Mouse (Mus musculus) mouse embryonic stem cell (cell line): Measurements from ENCODE around the gene Atp1a1.

Experiments used
- in situ Hi-C, 2 experiments: fragments of 300-500 bp; cut with MboI; formaldehyde crosslinking; loops; 1 replicate in 1 of 2; 3 replicates in 1 of 2; pipeline ENCODE4 v1.14.3; 2019 to 2020; ENCODE audit warnings: low sequenced_read_pairs in 2 of 2, low pct_unique_long_range_greater_than_20kb in 1 of 2, mixed read lengths in 1 of 2; ENCODE audit not compliant: unreplicated experiment in 1 of 2

The Atp1a1 gene

GRCm38 (mm10) chr3:101598231-101598905 lies 6.1 kb downstream of the Atp1a1 start:
- in situ Hi-C loops = loop anchor here in 1 of 2 experiments (25.0 kb wide), 1 partner anchor 1461 kb away; no protein-coding TSS in a partner anchor

GRCm38 (mm10) chr3:101597317-101598096 lies 7.0 kb downstream of the Atp1a1 start:
- in situ Hi-C loops = loop anchor here in 1 of 2 experiments (25.0 kb wide), 1 partner anchor 1460 kb away; no protein-coding TSS in a partner anchor

GRCm38 (mm10) chr3:101596686-101597085 lies 7.8 kb downstream of the Atp1a1 start:
- in situ Hi-C loops = loop anchor here in 1 of 2 experiments (25.0 kb wide), 1 partner anchor 1459 kb away; no protein-coding TSS in a partner anchor

- in situ Hi-C loops = loop anchor here in 1 of 2 experiments (25.0 kb wide), 1 partner anchor 1459 kb away; no protein-coding TSS in a partner anchor
Observed at GRCm38 (mm10) chr3:101595866-101596630, 8.4 kb downstream of the Atp1a1 start.

DNA sequence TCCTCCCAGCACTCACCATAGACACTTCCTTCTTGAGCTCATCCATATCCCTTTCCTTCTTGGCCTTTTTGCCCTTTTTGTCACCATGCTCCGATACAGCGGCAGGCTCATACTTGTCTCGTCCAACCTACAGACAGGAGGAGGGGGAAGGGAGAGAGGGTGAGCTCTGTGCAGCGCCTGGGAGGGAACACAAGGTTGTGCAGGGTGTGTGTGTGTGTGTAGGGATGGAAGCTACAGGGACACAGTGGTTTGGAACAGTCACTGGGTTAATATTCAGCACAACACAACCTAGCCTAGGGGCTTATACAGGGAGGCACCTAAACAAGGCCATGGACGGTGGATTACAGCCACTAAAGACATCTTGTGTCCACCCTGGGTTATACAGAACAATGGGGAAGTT lies 9.5 kb downstream of the Atp1a1 start:
- in situ Hi-C loops = loop anchor here in 1 of 2 experiments (25.0 kb wide), 1 partner anchor 1458 kb away; no protein-coding TSS in a partner anchor

- in situ Hi-C loops = loop anchor here in 1 of 2 experiments (25.0 kb wide), 1 partner anchor 1456 kb away; no protein-coding TSS in a partner anchor
Observed at GRCm38 (mm10) chr3:101593266-101593651, 11.2 kb downstream of the Atp1a1 start.

DNA sequence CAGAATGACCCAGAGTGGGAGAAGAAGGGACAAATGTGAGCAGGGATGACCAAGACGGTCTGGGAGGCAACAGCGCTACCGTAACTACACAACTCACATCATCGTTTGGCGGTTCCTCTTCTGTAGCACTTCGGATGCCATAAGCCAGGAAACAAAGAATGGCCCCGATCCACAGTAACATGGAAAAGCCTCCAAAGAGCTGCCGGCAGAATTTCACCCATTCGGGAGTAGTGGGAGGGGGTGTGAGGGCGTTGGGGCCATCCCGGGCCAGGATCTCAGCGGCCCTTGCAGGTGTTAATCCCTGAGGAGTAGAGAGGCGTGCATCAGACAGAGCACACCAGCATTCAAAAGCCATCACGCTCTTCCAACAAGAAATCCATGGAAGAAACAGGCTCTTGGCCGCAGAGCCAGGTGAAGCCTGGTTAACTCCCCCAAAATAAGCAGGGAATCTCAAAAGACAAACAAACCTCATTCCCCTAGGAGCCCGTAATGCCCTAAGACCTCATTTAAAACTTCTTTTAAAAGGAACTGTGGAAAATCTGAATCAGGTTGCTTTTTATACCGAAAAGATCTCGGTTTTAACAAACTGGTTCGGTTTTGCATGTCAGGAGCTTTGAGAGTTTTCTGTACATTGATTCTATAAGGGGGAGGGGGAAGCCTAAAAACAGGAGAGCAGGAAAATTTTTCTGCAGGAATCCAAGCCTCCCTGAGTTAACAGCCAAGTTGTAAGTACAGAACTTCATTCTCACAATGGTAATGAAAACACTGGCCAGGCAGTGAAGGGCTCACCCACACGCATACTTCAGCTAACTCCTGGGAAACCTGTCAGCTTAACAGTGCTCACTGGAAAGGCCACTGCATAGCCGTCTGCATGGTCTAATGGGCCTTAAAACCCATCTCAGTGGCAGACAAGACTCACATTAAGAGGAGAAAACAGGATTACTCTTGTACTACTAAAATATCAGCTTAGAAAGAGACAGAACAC lies 11.9 kb downstream of the Atp1a1 start:
- in situ Hi-C loops = loop anchor here in 1 of 2 experiments (25.0 kb wide), 1 partner anchor 1455 kb away; no protein-coding TSS in a partner anchor

- in situ Hi-C loops = loop anchor here in 1 of 2 experiments (25.0 kb wide), 1 partner anchor 1453 kb away; no protein-coding TSS in a partner anchor
Observed at GRCm38 (mm10) chr3:101590380-101590779, 14.1 kb downstream of the Atp1a1 start.

- in situ Hi-C loops = loop anchor here in 1 of 2 experiments (25.0 kb wide), 1 partner anchor 1451 kb away; no protein-coding TSS in a partner anchor
Observed at GRCm38 (mm10) chr3:101588299-101588698, 16.2 kb downstream of the Atp1a1 start.

- in situ Hi-C loops = loop anchor here in 1 of 2 experiments (25.0 kb wide), 1 partner anchor 1449 kb away; no protein-coding TSS in a partner anchor
Observed at GRCm38 (mm10) chr3:101586794-101587193, 17.7 kb downstream of the Atp1a1 start.

DNA sequence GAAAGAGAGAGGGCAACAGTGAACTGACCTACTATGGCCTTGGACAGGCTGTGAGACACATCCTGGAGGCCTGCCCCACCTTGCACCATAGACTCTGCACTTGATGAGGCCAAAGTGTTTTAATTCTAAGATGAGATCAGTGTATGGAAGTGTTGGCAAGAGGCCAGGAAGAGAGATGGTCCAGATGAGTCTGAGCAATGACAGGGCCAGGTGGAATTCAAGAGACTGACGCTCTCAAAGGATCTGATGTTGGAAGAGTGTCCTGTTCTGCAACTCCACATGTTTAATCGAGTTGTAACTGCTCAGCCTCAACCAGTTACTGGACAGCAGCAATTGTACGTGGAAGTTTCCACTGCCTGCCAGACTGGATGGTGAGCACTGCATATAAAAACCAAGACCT lies 26.4 kb downstream of the Atp1a1 start:
- in situ Hi-C loops = loop anchor here in 1 of 2 experiments (25.0 kb wide), 1 partner anchor 1441 kb away; no protein-coding TSS in a partner anchor

- in situ Hi-C loops = loop anchor here in 1 of 2 experiments (25.0 kb wide), 1 partner anchor 1440 kb away; no protein-coding TSS in a partner anchor
Observed at GRCm38 (mm10) chr3:101577361-101577760, 27.1 kb downstream of the Atp1a1 start.

DNA sequence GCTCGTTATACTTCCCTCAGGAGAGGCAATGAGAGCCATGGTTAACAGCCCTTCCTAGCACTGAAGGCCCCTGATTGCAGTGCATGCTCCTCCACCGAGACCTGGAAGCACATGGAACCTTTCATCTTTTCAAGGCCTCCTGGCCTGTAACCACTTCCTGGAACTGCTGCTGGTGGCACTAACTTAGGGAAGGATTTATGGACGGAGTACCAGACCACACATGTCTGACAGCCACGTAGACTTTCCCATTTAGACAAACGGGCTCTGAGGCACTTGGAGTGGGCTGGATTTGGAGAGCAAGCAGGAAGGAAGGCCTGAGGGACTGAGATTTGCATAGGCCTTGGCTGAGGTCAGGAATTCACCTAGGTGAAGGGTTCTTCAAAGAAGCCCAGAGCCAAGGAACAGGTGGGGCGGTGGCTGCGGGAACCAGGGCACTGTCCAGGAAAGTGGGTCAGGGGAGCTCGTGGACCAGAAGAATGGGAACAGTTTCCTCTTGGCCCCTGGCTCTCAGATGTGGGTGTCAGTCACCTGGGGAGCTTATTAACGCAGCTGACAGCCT lies 28.9 kb downstream of the Atp1a1 start:
- in situ Hi-C loops = loop anchor here in 1 of 2 experiments (25.0 kb wide), 1 partner anchor 1438 kb away; no protein-coding TSS in a partner anchor

- in situ Hi-C loops = loop anchor here in 1 of 2 experiments (25.0 kb wide), 1 partner anchor 1437 kb away; no protein-coding TSS in a partner anchor
Observed at GRCm38 (mm10) chr3:101574463-101575193, 29.9 kb downstream of the Atp1a1 start.

- in situ Hi-C loops = no loop called here
Observed at GRCm38 (mm10) chr3:101572991-101573390, 31.5 kb downstream of the Atp1a1 start.

DNA sequence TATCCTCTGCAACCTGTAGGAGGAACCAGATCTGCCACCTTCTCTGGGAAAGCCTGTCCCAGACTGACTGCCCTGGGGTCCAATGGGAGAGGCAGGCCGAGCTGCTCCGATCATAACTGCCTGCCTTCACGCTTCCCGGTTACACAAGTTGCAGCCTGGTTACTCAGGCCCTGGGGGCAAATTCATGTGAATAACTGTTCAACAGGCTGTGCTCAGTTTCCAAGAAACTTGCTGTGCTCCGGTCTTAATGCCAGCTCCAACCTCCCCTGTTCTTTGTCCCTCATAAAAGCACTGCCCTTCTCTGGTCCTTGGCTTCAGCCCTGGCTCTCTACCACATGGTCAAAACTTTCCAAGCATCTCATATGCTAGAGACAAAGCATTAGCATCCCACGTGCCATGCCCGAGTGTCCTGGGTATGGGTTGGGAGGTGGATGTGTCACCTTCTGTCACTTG lies 32.3 kb downstream of the Atp1a1 start:
- in situ Hi-C loops = no loop called here
